Mouse (Mus musculus) macrophage (primary cell): ENCODE results near the gene Cypt2. TPM values are rescaled to one million over a fixed set of nuclear protein-coding genes. Genes with fewer than 3 reads are reported as not detected.
"Not testable (repeated sequence)": the region's sequence is repeated elsewhere in the genome, so short reads cannot be mapped to it uniquely, and the experiment has no call there.

ENCODE experiments used
- H3K27ac ChIP-seq: fragments of 350-480 bp; formaldehyde crosslinking; 2 replicates; pipeline ENCODE4 v1.9.0; 2021
- H3K36me3 ChIP-seq: fragments of 350-480 bp; formaldehyde crosslinking; 2 replicates; pipeline ENCODE4 v1.9.0; 2021; ENCODE audit errors: inconsistent target
- H3K4me3 ChIP-seq: fragments of 350-480 bp; formaldehyde crosslinking; 2 replicates; pipeline ENCODE4 v1.9.0; 2021; ENCODE audit errors: inconsistent target
- H3K79me2 ChIP-seq: fragments of 350-480 bp; formaldehyde crosslinking; 2 replicates; pipeline ENCODE4 v1.9.0; 2021; ENCODE audit errors: inconsistent target
- WGBS: methylation state at CpG from one replicate; pipeline ENCODE4 v1.1.7; 2026; ENCODE audit warnings: inconsistent platforms; ENCODE audit not compliant: missing documents; 5-methylcytosine and 5-hydroxymethylcytosine counted together
- polyA plus RNA-seq: library from polyadenylated mRNA; stranded (reverse); fragments of 250-400 nt; gene quantifications from 3 replicates; pipeline ENCODE4 v1.2.4, GENCODE M21; 2018; ENCODE audit warnings: inconsistent platforms
- total RNA-seq, 78 experiments: library from RNA; depleted of rRNA; stranded (reverse); fragments of 250-400 nt; gene quantifications; 1 replicate in 9 of 78; 2 replicates in 24 of 78; 3 replicates in 43 of 78; 4 replicates in 2 of 78; pipeline ENCODE4 v1.2.4; 2018; ENCODE audit warnings: inconsistent platforms in 56 of 78

Cypt2 gene
- not detected for total RNA-seq (2018; cell fraction: chromatin; rRNA removed)
- not detected for total RNA-seq (2018; cell fraction: cytosol; rRNA removed)
- total RNA-seq (2018; cell fraction: nucleus; rRNA removed), result not detected
- polyA plus RNA-seq, result not detected in 3 replicates

DNA sequence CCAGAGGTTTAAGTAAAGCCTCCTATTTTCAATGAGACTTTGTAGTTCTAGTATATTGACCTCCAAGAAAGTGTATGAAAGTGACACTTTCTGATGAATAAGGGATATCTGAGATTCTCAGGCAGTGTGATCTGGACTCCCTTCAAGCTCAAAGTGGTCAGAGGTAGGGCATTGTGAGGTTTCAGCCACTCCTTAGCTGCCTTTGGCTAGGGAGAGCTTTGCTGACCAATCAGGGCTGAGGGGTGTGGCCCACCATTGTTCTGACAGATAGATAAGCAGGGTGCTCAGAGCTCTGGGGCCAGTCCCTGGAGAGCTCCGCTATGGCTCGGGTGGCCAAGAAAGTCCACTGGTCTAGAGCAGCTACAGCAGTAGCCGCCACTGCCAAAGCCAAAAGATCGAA is at the start of gene Cypt2:
Gene Cypt2 (plus strand): TSS at position 301 of the 400 bp plus-strand sequence.
- H3K79me2 ChIP-seq, H3K4me3 ChIP-seq, H3K27ac ChIP-seq, H3K36me3 ChIP-seq: not testable (repeated sequence)
- WGBS, result 86% methylated on average over 4 of the region's 4 CpGs

DNA sequence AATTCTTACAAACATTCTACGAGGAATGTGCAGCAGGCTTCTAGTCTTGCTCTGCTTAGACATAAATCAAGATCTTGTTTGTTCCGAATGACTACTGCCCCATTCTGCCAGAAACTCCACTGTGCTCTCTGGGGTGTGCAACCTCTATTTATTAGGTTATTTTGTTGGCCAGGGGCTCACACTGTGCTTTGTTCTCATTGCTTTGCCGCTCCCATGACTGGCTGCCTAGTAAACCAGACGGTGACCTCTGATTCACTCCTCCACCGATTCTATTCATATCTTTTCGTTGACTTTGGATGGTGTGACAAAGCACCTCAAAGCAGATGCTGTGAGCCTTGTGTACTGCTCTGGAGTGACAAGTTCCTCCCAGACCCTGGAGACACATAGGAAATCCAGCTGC is 46.7 kb downstream of the Cypt2 start:
- 89% methylated on average over 6 of the region's 6 CpGs for WGBS
- no peaks in the 10 kb centered on the region for H3K79me2 ChIP-seq
- no peak overlapping the region for H3K4me3 ChIP-seq
- no peaks in the 10 kb centered on the region for H3K36me3 ChIP-seq
- no peak overlapping the region for H3K27ac ChIP-seq
